Mouse (Mus musculus): ENCODE results near the gene Sirt4.
A peak's percentile ranks its signal among the peaks of the same experiment; 100 is the strongest.
"Not testable (repeated sequence)": the region's sequence is repeated elsewhere in the genome, so short reads cannot be mapped to it uniquely, and the experiment has no call there.

Gene Sirt4

DNA sequence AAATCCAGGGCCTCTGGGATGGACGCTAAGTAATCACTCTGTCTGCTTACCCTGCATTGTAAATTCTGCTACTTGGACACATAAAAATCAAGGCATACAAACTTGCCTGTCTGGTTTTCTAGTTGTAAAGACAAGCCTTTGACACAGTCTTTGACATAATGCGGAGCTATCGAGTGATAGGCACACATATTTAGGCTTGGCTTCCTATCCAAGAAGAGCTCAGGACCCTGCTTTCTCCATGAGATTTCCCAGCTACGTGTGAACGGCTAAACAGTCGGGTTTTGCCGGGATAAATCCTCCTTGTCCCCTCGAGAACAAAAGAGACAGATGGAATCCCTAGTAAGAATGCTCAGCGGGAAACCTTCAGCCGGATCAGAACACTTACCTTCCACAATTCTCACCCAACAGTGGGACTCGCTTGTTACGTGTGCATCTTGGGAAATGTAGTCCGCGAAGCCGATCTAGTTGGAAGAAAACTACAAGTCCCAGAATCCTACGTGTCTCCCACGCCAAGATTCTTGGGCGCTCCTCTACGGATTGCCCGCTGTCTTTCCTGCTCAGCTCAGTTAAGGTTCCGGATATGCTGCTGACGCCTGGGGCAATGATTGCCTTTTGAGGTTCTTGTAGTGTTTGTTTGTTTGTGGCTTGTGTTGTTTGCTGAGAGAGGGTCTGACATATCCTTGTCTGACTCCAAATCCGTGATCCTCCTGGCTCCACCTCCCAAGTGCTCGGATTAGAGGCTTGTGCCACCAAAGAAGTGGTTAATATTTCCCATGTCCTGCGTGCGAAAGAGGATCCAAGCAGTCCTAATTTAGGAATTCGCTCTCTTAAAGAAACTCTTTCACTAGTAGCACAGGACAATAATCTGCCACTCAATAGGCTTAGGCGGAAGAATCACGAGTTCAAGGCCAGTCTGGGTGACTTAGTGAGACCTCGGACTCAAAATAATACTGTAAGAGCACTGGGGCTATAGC lies at the start of gene Sirt4:
Gene Sirt4, minus strand, starts transcription at position 779 of the 974 bp plus-strand sequence.
- peak; percentile 99 for DNase-seq (ENCODE audit: low read depth, low spot score)

DNA sequence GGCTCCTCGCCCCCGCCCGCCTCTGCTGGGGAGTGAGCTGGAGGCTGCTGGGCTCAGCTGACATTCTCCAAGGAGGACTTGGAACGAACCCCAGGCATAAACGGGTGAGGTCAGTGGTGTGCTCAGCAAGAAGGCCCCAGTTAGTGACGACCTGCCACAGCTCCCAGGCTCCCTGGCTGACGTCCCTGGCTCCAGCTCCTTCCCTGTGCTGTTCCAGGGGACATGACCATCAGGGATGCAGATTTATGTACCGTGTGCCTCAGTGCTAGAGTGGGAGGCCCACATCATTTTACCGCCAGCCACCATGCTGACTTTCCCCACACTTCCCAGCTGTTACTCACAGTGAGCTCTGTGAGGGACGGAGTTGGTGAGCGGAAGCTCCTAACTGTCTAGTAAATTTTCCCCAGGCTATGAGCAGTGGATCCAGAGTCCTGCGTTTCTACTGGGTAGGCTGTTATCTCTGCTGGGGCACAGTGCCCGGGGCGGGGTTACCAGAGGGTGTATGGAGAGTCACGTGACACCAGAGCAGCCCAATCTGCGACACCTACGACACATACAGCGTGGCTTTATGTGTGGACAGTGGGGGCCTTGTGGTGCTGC lies 47.2 kb upstream of the Sirt4 start:
- peak; percentile 93 for DNase-seq (ENCODE audit: low read depth, low spot score)

- DNase-seq (ENCODE audit: low read depth, low spot score), result peak; percentile 95
Measured at GRCm38 (mm10) chr5:115530447-115530809, 45.9 kb upstream of the Sirt4 start.

GRCm38 (mm10) chr5:115529742-115530446 lies 45.4 kb upstream of the Sirt4 start:
- DNase-seq (ENCODE audit: low read depth, low spot score), result peak; percentile 64

DNA sequence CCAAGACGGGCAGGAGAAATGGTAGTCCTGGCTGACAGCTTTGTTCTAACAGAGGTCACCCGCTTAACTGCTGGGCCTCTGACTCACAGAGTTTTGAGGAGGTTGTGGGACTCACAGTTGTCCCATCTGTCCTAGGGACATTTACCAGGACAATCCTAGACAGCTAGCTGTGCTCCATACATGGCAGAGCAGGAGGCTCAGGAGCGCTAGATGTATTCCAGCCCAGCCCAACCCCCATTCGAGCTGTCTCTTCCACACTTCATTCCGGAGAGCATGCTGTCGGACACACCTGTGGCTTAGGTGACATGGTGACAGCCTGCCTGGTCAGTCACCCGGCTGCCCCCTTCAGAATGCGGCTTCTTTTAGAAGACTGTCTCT lies 44.8 kb upstream of the Sirt4 start:
- peak; percentile 66 for DNase-seq (ENCODE audit: low read depth, low spot score)

GRCm38 (mm10) chr5:115528128-115528527 lies 43.6 kb upstream of the Sirt4 start:
- DNase-seq (ENCODE audit: low read depth, low spot score), result no peak

- no peak for DNase-seq (ENCODE audit: low read depth, low spot score)
Measured at GRCm38 (mm10) chr5:115526456-115527202, 42.1 kb upstream of the Sirt4 start.

- no peak for DNase-seq (ENCODE audit: low read depth, low spot score)
Measured at GRCm38 (mm10) chr5:115525943-115526342, 41.4 kb upstream of the Sirt4 start.

GRCm38 (mm10) chr5:115525416-115525815 lies 40.9 kb upstream of the Sirt4 start:
- DNase-seq (ENCODE audit: low read depth, low spot score), result no peak

DNA sequence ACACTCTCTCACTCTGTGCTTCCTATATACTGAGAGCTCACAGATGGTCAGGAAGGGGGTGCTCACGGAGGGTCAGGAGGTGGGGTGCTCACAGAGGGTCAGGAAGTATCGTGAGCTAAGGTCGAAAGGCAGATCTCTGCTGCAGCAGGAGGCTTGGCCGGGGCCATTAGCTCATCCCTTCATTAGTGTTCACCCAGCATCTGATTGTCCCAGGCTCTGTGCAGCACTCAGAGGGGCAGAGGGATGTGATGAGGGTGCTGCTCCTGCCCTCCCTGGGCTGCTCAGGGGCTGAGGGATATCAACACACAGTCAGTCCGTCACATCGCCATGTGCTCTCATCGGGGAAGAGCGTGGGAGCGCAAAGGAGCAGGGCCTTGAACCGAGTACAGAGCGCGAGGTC lies 39.9 kb upstream of the Sirt4 start:
- DNase-seq (ENCODE audit: low read depth, low spot score), result no peak

DNA sequence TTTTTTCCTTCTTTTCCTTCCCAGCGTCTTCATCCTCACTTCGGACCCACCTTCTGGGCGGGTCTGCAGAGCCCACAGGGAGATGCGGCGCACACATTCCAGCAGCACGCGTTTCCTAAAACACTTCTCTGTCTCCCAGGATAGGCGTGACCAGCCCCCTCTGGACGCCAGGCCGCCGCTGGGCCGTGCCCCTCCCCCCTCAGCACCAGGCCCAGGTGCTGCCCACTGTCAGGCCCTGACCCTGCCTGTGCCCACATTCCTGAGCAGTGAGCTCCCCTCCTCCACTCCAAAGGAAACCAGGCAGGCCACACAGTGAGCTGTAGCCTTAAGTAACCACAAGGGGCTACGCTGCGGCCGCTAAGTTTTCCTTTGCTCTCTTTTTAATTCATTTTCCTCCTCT lies 39.4 kb upstream of the Sirt4 start:
- no peak for DNase-seq (ENCODE audit: low read depth, low spot score)

DNA sequence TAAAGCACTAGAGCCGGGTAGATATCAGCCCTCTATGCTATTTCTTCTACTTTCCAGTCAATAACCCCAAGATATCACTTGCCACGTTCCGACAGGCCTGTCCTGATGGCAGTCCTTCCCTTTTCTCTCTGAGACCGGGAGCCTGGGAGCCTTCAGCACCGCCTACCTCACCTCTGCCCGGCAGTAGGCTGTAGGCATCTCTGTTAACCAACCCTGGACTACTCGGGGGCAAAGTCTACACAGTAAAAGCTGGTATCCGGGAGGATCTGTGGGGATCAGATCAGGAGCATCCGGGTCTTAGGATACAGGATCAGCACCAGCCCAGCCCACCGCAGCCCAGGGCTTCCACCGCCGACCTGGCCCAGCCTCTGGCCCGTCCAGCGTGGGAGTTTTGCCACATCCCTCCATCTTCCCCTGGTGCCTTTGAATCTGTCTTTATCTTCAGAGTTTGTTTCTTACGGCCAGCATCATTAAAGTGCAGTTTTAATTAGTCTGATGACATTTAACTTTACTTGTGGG lies 38.5 kb upstream of the Sirt4 start:
- DNase-seq (ENCODE audit: low read depth, low spot score), result no peak

DNA sequence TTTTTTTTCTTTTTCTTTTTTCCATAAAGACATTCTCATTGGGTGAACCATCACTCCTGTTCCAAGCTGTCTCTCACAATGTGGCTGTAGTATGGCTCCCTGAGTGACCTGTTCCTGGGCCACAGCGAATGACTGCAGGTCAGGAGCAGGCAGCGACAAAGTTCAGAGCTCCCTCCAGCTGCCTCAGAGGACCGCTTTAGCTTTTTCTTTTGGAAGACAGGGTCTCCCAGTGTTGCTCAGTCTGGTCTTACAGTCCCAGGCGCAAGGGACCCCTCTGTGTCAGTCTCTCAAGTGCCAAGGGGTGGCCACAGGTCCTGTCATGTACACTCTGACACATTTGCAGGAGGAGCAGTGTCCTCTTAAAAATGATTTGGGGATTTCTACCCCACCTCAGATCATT lies 38.0 kb upstream of the Sirt4 start:
- no peak for DNase-seq (ENCODE audit: low read depth, low spot score)

- DNase-seq (ENCODE audit: low read depth, low spot score), result no peak
Measured at GRCm38 (mm10) chr5:115521553-115522461, 37.3 kb upstream of the Sirt4 start.

DNA sequence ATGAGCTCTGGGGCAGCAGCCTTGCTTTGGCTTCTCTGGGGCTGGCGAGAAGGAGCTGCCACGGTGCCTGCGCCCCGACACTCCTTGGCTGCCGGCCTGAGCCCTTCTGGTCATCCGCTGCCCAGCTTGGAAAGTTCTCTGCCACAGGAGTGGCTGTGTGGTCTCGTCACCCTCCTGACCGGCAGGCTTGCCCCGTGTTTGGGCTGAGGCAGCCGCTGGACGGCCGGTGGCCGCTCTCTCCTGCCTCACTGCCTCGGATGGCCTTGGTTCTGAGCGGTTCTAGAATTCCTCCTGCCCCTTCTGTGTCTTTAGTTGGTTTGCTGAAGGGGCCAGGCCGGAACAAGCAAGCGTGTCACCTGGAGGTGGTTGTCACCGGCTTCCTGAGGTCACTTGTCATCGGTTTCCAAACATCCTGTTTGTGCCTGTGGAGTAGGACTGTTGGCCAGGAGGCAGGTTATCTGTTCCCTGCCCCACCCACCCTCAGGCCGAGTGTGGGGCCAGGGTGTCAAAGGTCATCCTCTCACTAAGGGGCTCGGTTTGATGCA lies 35.9 kb upstream of the Sirt4 start:
- DNase-seq (ENCODE audit: low read depth, low spot score), result no peak

GRCm38 (mm10) chr5:115518214-115518613 lies 33.7 kb upstream of the Sirt4 start:
- not testable (repeated sequence) for DNase-seq (ENCODE audit: low read depth, low spot score)

- DNase-seq (ENCODE audit: low read depth, low spot score), result no peak
Measured at GRCm38 (mm10) chr5:115517501-115517900, 33.0 kb upstream of the Sirt4 start.

DNA sequence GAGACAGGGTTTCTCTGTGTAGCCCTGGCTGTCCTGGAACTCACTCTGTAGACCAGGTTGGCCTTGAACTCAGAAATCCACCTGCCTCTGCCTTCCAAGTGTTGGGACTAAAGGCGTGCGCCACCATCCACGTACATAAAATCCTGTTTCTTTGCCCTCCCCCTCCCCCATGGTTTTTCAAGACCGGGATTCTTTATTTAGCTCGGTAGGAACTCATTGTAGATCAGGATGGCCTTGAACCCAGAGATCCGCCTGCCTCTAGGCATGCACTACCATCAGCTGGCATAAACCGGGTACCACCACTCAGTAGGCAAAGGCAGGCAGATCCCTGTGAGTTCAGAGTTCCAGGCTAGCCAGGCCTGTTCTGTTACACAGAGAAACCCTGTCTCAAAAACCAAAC lies 32.4 kb upstream of the Sirt4 start:
- DNase-seq (ENCODE audit: low read depth, low spot score), result no peak

- no peak for DNase-seq (ENCODE audit: low read depth, low spot score)
Measured at GRCm38 (mm10) chr5:115516081-115516907, 31.8 kb upstream of the Sirt4 start.

All from brain, adult 2 months (tissue).